ENCODE assay signal across 13 mouse cellular contexts in the genomic region with DNA sequence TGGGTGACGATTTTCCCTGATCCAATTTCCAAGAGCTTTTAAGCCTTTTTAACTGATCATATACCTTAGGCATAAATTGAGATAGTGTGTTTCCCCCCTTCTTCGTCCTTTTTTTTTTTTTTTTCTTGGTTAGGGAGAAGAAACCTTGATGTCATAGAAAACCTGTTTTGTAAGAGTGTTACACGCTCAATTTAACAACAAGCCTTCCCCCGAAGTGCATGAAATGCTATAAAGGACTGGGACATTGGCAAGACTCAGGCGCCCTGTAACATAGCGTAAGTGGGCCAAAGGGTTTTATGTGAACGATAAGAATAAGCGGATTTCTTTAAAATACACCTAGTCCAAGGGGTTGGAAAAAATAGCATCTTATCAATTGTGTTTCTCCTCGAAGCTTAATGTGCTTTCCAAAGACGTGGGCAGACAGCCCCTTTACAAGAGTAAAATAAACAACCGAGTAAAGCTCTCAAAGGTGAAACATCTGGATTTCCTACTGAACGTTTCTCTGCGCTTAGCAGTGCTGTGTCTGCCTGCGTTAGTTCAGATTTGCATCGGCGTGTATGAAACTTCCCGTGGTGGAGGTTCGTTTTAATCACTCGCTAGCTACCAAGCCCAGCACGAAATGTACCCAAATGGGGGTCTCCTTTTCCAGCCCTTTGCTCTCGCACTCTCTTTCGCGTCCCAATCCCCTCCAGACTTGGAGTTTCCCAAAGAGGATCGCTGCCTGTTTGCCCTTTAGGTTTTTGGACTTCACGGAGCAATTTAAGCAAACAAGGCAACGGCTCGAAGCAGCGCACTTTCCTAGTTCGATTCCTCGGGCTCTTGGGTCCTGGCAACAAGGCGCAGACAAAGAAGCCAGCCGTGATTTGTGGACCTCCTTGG. TPM values are rescaled to one million over a fixed set of nuclear protein-coding genes. Genes with fewer than 3 reads are reported as not detected.
DNase-seq lines count a peak whose midpoint lies in the region; ATAC-seq and TF ChIP-seq lines count a peak whose summit lies in the region.
"Had no signal": no experiment of that assay in that cellular context is flagged by ENCODE, and none has a peak within 500 bp of the region (broad histone marks: within the 10 kb centered on the region; RNA-seq: fewer than 3 reads in every experiment).

No protein-coding gene starts in this region.

- no peak overlapping the region for H3K27ac ChIP-seq in heart, postnatal 0 days (ENCODE audit: low read depth)
- no peak overlapping the region for H3K27ac ChIP-seq in lung, embryonic 14.5 days (ENCODE audit: low read depth)
- H3K27ac ChIP-seq in limb, embryonic 10.5 days, result no peak overlapping the region

- H3K9me3 ChIP-seq in heart, postnatal 0 days (replicated peaks; ENCODE audit: control insufficient read depth, low read length), result no peaks in the 10 kb centered on the region
- H3K9me3 ChIP-seq in lung, embryonic 14.5 days (ENCODE audit: low read depth, low read length), result no peaks in the 10 kb centered on the region
- H3K9me3 ChIP-seq in limb, embryonic 10.5 days (replicated peaks), result no peaks in the 10 kb centered on the region

- no peak overlapping the region for H3K4me2 ChIP-seq in heart, postnatal 0 days (ENCODE audit: low read depth, low read length)
- no peak overlapping the region for H3K4me2 ChIP-seq in lung, embryonic 14.5 days

- no peak for TF ChIP-seq EP300 in heart, postnatal 0 days (IDR thresholded peaks at IDR 0.05; ENCODE audit: low read depth)

- TF ChIP-seq CTCF in heart, postnatal 0 days (IDR thresholded peaks at IDR 0.05; ENCODE audit: low read depth), result no peak
- TF ChIP-seq CTCF in lung, embryonic 14.5 days (IDR thresholded peaks at IDR 0.05; ENCODE audit: low read depth), result no peak

- peak; percentile 19 for DNase-seq in heart, postnatal 0 days (ENCODE audit: low spot score)
- DNase-seq in heart, adult 9 months (ENCODE audit: low spot score in 2 of 2), result no peak
- peak; percentile 59 for DNase-seq in lung, embryonic 14.5 days
- DNase-seq in lung, postnatal 36 days, result no peak
- DNase-seq in embryo, embryonic 10.5 days (ENCODE audit: low spot score), result peak; percentile 75
- DNase-seq in limb, embryonic 10.5 days (ENCODE audit: low spot score), result peak; percentile 69
- no peak for DNase-seq in thymus, postnatal 14 days
- DNase-seq in layer of hippocampus, adult 9-10 months (ENCODE audit: low spot score), result no peak
- DNase-seq: gastrocnemius, postnatal 25 days had no signal

- H3K27me3 ChIP-seq in heart, postnatal 0 days (ENCODE audit: control insufficient read depth, insufficient read depth, low read length), result peaks cover 98% of the 10 kb centered on the region
- peaks cover 99% of the 10 kb centered on the region for H3K27me3 ChIP-seq in lung, embryonic 14.5 days (ENCODE audit: insufficient read depth, low read length)
- peaks cover 100% of the 10 kb centered on the region for H3K27me3 ChIP-seq in limb, embryonic 10.5 days (ENCODE audit: low read depth, poor library complexity, severe bottlenecking)

- 2% methylated on average over 32 of the region's 32 CpGs for WGBS in heart, postnatal 0 days
- 1% methylated on average over 32 of the region's 32 CpGs for whole genome bisulfite sequencing in lung, embryonic 14.5 days
- under 1% methylated on average over 32 of the region's 32 CpGs for WGBS in limb, embryonic 10.5 days

- H3K36me3 ChIP-seq in heart, postnatal 0 days (replicated peaks; ENCODE audit: control insufficient read depth, insufficient read depth, low read length), result no peaks in the 10 kb centered on the region
- H3K36me3 ChIP-seq in lung, embryonic 14.5 days (ENCODE audit: insufficient read depth), result no peaks in the 10 kb centered on the region
- no peaks in the 10 kb centered on the region for H3K36me3 ChIP-seq in limb, embryonic 10.5 days

- ATAC-seq in heart, postnatal 0 days (ENCODE audit: insufficient read depth, low read depth), result no peak
- ATAC-seq in lung, embryonic 14.5 days (ENCODE audit: insufficient read depth), result no peak

- no peak overlapping the region for H3K4me3 ChIP-seq in heart, postnatal 0 days (ENCODE audit: low read depth, low read length)
- no peak overlapping the region for H3K4me3 ChIP-seq in lung, embryonic 14.5 days (ENCODE audit: low read depth, low read length)
- no peak overlapping the region for H3K4me3 ChIP-seq in limb, embryonic 10.5 days

- no peaks in the 10 kb centered on the region for H3K4me1 ChIP-seq in heart, postnatal 0 days (ENCODE audit: control insufficient read depth, insufficient read depth)
- H3K4me1 ChIP-seq in lung, embryonic 14.5 days (ENCODE audit: insufficient read depth), result no peaks in the 10 kb centered on the region
- peaks cover 29% of the 10 kb centered on the region for H3K4me1 ChIP-seq in limb, embryonic 10.5 days

- H3K9ac ChIP-seq in heart, postnatal 0 days (replicated peaks; ENCODE audit: low read depth, low read length), result no peak overlapping the region
- H3K9ac ChIP-seq in lung, embryonic 14.5 days, result no peak overlapping the region

RNA-seq across cellular contexts. Expression of a gene that starts 0.5 kb away (rescaled TPM):
- total RNA-seq in heart, postnatal 0 days (2014; rRNA removed; ENCODE audit: low replicate concordance), result not detected in 2 replicates
- 0.08 TPM in 1 of 2 replicates, not detected in the other for polyA plus RNA-seq in heart, postnatal 0 days (2015; fragmentation: Nextera tagmentation; extraction: Ambion mirVana)
- polyA plus RNA-seq in lung, embryonic 14.5 days (2014; fragmentation: Nextera tagmentation; extraction: Ambion mirVana), result 0.46 and 0.77 TPM in 2 replicates
- polyA plus RNA-seq in limb, embryonic 10.5 days (2016; fragmentation: Nextera tagmentation; extraction: Ambion mirVana), result 0.08 and 0.11 TPM in 2 replicates
- total RNA-seq: gastrocnemius, postnatal 25 days; liver, adult 2 months; megakaryocyte-erythroid progenitor cell, adult 5-6 weeks had no signal
- polyA plus RNA-seq: cortical plate, adult 2 months; liver, adult 2 months; thymus, postnatal 0 days had no signal

Comparison
In these comparisons a context has a peak if more than half of its experiments do, and no peak if none do; other contexts are left out.
1. DNase-seq: peak in heart, postnatal 0 days (single experiment), lung, embryonic 14.5 days (single experiment), embryo, embryonic 10.5 days (single experiment) and limb, embryonic 10.5 days (single experiment); none in heart, adult 9 months (0 of 2), lung, postnatal 36 days (single experiment), thymus, postnatal 14 days (single experiment) and layer of hippocampus, adult 9-10 months (single experiment).